Mouse (Mus musculus): Measurements from ENCODE around the gene Coq10a. TPM values are rescaled to one million over a fixed set of nuclear protein-coding genes. Genes with fewer than 3 reads are reported as not detected.

Coq10a gene
- total RNA-seq, 1 experiment, result 8.2 TPM

- H3K36me3 ChIP-seq (ENCODE audit: control insufficient read depth, insufficient read depth, low read length, poor library complexity, severe bottlenecking), result peaks cover 3% of the 10 kb centered on the region
- DNase-seq (ENCODE audit: low read depth, low spot score), result no peak
- H3K27ac ChIP-seq (ENCODE audit: insufficient read depth, low read depth, low read length, poor library complexity, severe bottlenecking), result no peak overlapping the region
- H3K4me1 ChIP-seq (ENCODE audit: control insufficient read depth in 2 of 2, insufficient read depth in 2 of 2, low read length in 2 of 2, poor library complexity in 1 of 2), result peaks cover 7 to 11% of the 10 kb centered on the region in 2 experiments
- TF ChIP-seq ZC3H11A (IDR thresholded peaks at IDR 0.05; ENCODE audit: borderline replicate concordance, low read depth, low read length) (peak; percentile 33; the same call in 1 of the 2 replicates), MAFK (IDR thresholded peaks at IDR 0.05; ENCODE audit: insufficient read depth, low read depth, low read length) (no peak), ZNF384 (IDR thresholded peaks at IDR 0.05; ENCODE audit: low read depth, low read length) (peak; percentile 96), CHD2 (IDR thresholded peaks at IDR 0.05; ENCODE audit: low read depth, low read length) (no peak)
- no peak overlapping the region for H3K4me3 ChIP-seq (ENCODE audit: insufficient read depth in 1 of 2, low read depth in 1 of 2, low read length in 2 of 2, poor library complexity in 1 of 2, severe bottlenecking in 1 of 2)
- in situ Hi-C loops (cut with MboI; ENCODE audit: low sequenced_read_pairs in 2 of 2, unreplicated experiment in 2 of 2), result no loop called here
- no peaks in the 10 kb centered on the region for H3K9me3 ChIP-seq (ENCODE audit: control insufficient read depth, insufficient read depth, low read depth, low read length)
- H3K9ac ChIP-seq (ENCODE audit: insufficient read depth, low read depth, low read length, poor library complexity, severe bottlenecking), result no peak overlapping the region
Measured at GRCm38 (mm10) chr10:128374393-128374792, 5.6 kb upstream of the Coq10a start.

- H3K9ac ChIP-seq (ENCODE audit: insufficient read depth, low read depth, low read length, poor library complexity, severe bottlenecking), result no peak overlapping the region
- DNase-seq (ENCODE audit: low read depth, low spot score), result no peak
- no peak for TF ChIP-seq ZC3H11A (IDR thresholded peaks at IDR 0.05; ENCODE audit: borderline replicate concordance, low read depth, low read length)
- no peak for TF ChIP-seq HCFC1 (IDR thresholded peaks at IDR 0.05; ENCODE audit: borderline replicate concordance, insufficient read depth, low read length)
- no peak for TF ChIP-seq ZNF384 (IDR thresholded peaks at IDR 0.05; ENCODE audit: low read depth, low read length)
- no peak for TF ChIP-seq MAFK (IDR thresholded peaks at IDR 0.05; ENCODE audit: insufficient read depth, low read depth, low read length)
- no peak for TF ChIP-seq CHD2 (IDR thresholded peaks at IDR 0.05; ENCODE audit: low read depth, low read length)
- H3K36me3 ChIP-seq (ENCODE audit: control insufficient read depth, insufficient read depth, low read length, poor library complexity, severe bottlenecking), result no peaks in the 10 kb centered on the region
- H3K27ac ChIP-seq (ENCODE audit: insufficient read depth, low read depth, low read length, poor library complexity, severe bottlenecking), result no peak overlapping the region; the same call in 1 of the 2 replicates
- no peaks in the 10 kb centered on the region for H3K9me3 ChIP-seq (ENCODE audit: control insufficient read depth, insufficient read depth, low read depth, low read length)
- in situ Hi-C loops (cut with MboI; ENCODE audit: low sequenced_read_pairs in 2 of 2, unreplicated experiment in 2 of 2), result no loop called here
- peaks cover 8 to 10% of the 10 kb centered on the region in 2 experiments for H3K4me1 ChIP-seq (ENCODE audit: control insufficient read depth in 2 of 2, insufficient read depth in 2 of 2, low read length in 2 of 2, poor library complexity in 1 of 2)
- no peak overlapping the region for H3K4me3 ChIP-seq (ENCODE audit: insufficient read depth in 1 of 2, low read depth in 1 of 2, low read length in 2 of 2, poor library complexity in 1 of 2, severe bottlenecking in 1 of 2)
Measured at GRCm38 (mm10) chr10:128372989-128373748, 4.4 kb upstream of the Coq10a start.

- Histone ChIP-seq H3K9ac (ENCODE audit: insufficient read depth, low read depth, low read length, poor library complexity, severe bottlenecking) (no peak overlapping the region), H3K9me3 (ENCODE audit: control insufficient read depth, insufficient read depth, low read depth, low read length) (no peaks in the 10 kb centered on the region), H3K4me3 (ENCODE audit: insufficient read depth in 1 of 2, low read depth in 1 of 2, low read length in 2 of 2, poor library complexity in 1 of 2, severe bottlenecking in 1 of 2) (no peak overlapping the region), H3K27ac (ENCODE audit: insufficient read depth, low read depth, low read length, poor library complexity, severe bottlenecking) (no peak overlapping the region), H3K36me3 (ENCODE audit: control insufficient read depth, insufficient read depth, low read length, poor library complexity, severe bottlenecking) (no peaks in the 10 kb centered on the region), H3K4me1 (ENCODE audit: control insufficient read depth in 2 of 2, insufficient read depth in 2 of 2, low read length in 2 of 2, poor library complexity in 1 of 2) (peaks cover 8 to 9% of the 10 kb centered on the region in 2 experiments)
- no peak for DNase-seq (ENCODE audit: low read depth, low spot score)
- in situ Hi-C loops (cut with MboI; ENCODE audit: low sequenced_read_pairs in 2 of 2, unreplicated experiment in 2 of 2), result no loop called here
- TF ChIP-seq HCFC1 (IDR thresholded peaks at IDR 0.05; ENCODE audit: borderline replicate concordance, insufficient read depth, low read length), result no peak
- TF ChIP-seq ZNF384 (IDR thresholded peaks at IDR 0.05; ENCODE audit: low read depth, low read length), result no peak
- no peak for TF ChIP-seq MAFK (IDR thresholded peaks at IDR 0.05; ENCODE audit: insufficient read depth, low read depth, low read length)
- TF ChIP-seq CHD2 (IDR thresholded peaks at IDR 0.05; ENCODE audit: low read depth, low read length), result no peak
- TF ChIP-seq ZC3H11A (IDR thresholded peaks at IDR 0.05; ENCODE audit: borderline replicate concordance, low read depth, low read length), result no peak
Measured at GRCm38 (mm10) chr10:128372142-128372541, 3.3 kb upstream of the Coq10a start.

GRCm38 (mm10) chr10:128370601-128371000 is 1.8 kb upstream of the Coq10a start:
- H3K27ac ChIP-seq (ENCODE audit: insufficient read depth, low read depth, low read length, poor library complexity, severe bottlenecking), result peak overlapping the region; percentile 36
- no peak for DNase-seq (ENCODE audit: low read depth, low spot score)
- TF ChIP-seq ZNF384 (IDR thresholded peaks at IDR 0.05; ENCODE audit: low read depth, low read length), result no peak
- no peak for TF ChIP-seq MAFK (IDR thresholded peaks at IDR 0.05; ENCODE audit: insufficient read depth, low read depth, low read length)
- no peak for TF ChIP-seq CHD2 (IDR thresholded peaks at IDR 0.05; ENCODE audit: low read depth, low read length)
- no peak for TF ChIP-seq HCFC1 (IDR thresholded peaks at IDR 0.05; ENCODE audit: borderline replicate concordance, insufficient read depth, low read length)
- TF ChIP-seq ZC3H11A (IDR thresholded peaks at IDR 0.05; ENCODE audit: borderline replicate concordance, low read depth, low read length), result no peak
- H3K9ac ChIP-seq (ENCODE audit: insufficient read depth, low read depth, low read length, poor library complexity, severe bottlenecking), result no peak overlapping the region
- in situ Hi-C loops (cut with MboI; ENCODE audit: low sequenced_read_pairs in 2 of 2, unreplicated experiment in 2 of 2), result no loop called here
- peak overlapping the region in 1 of 2 experiments; percentile 6; a peak in 1 of 4 replicates for H3K4me3 ChIP-seq (ENCODE audit: insufficient read depth in 1 of 2, low read depth in 1 of 2, low read length in 2 of 2, poor library complexity in 1 of 2, severe bottlenecking in 1 of 2)
- H3K9me3 ChIP-seq (ENCODE audit: control insufficient read depth, insufficient read depth, low read depth, low read length), result no peaks in the 10 kb centered on the region
- peaks cover 8 to 9% of the 10 kb centered on the region in 2 experiments for H3K4me1 ChIP-seq (ENCODE audit: control insufficient read depth in 2 of 2, insufficient read depth in 2 of 2, low read length in 2 of 2, poor library complexity in 1 of 2)
- no peaks in the 10 kb centered on the region for H3K36me3 ChIP-seq (ENCODE audit: control insufficient read depth, insufficient read depth, low read length, poor library complexity, severe bottlenecking)
